In the genomic region with DNA sequence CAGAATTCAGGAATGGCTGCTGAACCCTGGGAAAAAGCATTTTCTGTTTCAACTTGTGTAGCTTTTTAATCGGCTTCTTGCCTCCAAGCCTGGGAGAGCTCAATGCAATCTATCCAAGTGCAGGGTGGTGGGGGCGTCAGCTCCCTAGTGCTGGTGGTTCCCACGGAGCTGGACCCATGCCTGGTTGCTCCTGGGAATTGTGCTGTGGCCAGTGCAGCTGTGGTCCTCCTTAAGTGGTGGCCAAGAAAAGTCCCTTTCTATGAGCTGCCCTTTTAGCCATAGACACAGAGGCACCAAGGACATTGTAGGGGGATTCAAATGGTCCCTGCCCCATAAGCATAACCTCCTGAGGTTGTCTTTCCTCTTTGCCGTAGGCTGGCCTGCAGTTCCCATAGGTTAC, we compare ENCODE assay signal across 11 mouse cellular contexts. TPM values are rescaled to one million over a fixed set of nuclear protein-coding genes. Genes with fewer than 3 reads are reported as not detected.
DNase-seq lines count a peak whose midpoint lies in the region; TF ChIP-seq lines count a peak whose summit lies in the region.
"Had no signal": no experiment of that assay in that cellular context is flagged by ENCODE, and none has a peak within 500 bp of the region (broad histone marks: within the 10 kb centered on the region; RNA-seq: fewer than 3 reads in every experiment).

No protein-coding gene starts in this region.

- H3K4me3 ChIP-seq in gastrocnemius, adult 2 months: no peak overlapping the region
- H3K4me3 ChIP-seq: heart, embryonic 15.5 days; limb, embryonic 15.5 days had no signal

- DNase-seq in frontal cortex, postnatal 10 days (ENCODE audit: low spot score in 2 of 2): peak; percentile 20 to 30
- DNase-seq in frontal cortex, postnatal 14 days (ENCODE audit: low spot score in 2 of 2): no peak
- DNase-seq in left cerebral cortex, postnatal 4 days: peak; percentile 64
- no peak for DNase-seq in left cerebral cortex, postnatal 36 days (ENCODE audit: low spot score in 2 of 2)
- DNase-seq in gastrocnemius, adult 2 months: peak; percentile 78
- DNase-seq in ovary, postnatal 14 days (ENCODE audit: low spot score): peak; percentile 16
- DNase-seq in adrenal gland, postnatal 10 days: no peak
- DNase-seq in kidney, adult 18-20 months: no peak
- DNase-seq: kidney, postnatal 25 days had no signal

- H3K27ac ChIP-seq in gastrocnemius, adult 2 months: peak overlapping the region; percentile 73
- H3K27ac ChIP-seq: heart, embryonic 15.5 days; limb, embryonic 15.5 days had no signal

- TF ChIP-seq CTCF in gastrocnemius, adult 2 months (IDR thresholded peaks at IDR 0.05): no peak

- intact Hi-C loops in left cerebral cortex, postnatal 4 days (cut with DNase I): no loop called here
- intact Hi-C loops in left cerebral cortex, postnatal 36 days (cut with DNase I): no loop called here
- intact Hi-C loops in gastrocnemius, adult 2 months (cut with DNase I): no loop called here

RNA-seq across cellular contexts. Expression of a gene that starts 31.7 kb away (rescaled TPM):
- total RNA-seq in left cerebral cortex, postnatal 4 days (2021): 100 to 1,000 TPM; 536 to 544 TPM
- 100 to 1,000 TPM; 164 to 165 TPM for total RNA-seq in left cerebral cortex, postnatal 36 days (2021)
- 10 to 100 TPM; 12.9 to 26.6 TPM for total RNA-seq in gastrocnemius, adult 2 months (2021)
- 100 to 1,000 TPM; 107 to 149 TPM for total RNA-seq in adrenal gland, postnatal 10 days (2021)

Comparison
In these comparisons a context has a peak if more than half of its experiments do, and no peak if none do; other contexts are left out.
1. DNase-seq: peak in frontal cortex, postnatal 10 days (2 of 2), left cerebral cortex, postnatal 4 days (single experiment), gastrocnemius, adult 2 months (single experiment) and ovary, postnatal 14 days (single experiment); none in frontal cortex, postnatal 14 days (0 of 2), left cerebral cortex, postnatal 36 days (0 of 2), adrenal gland, postnatal 10 days (single experiment) and kidney, adult 18-20 months (single experiment).